Mouse (Mus musculus) heart, adult 9 months (tissue): ENCODE results near the gene Bod1.

Experiments used
- DNase-seq, 2 experiments: peaks; one replicate each; pipeline ENCODE4 v3.0.0; 2022; ENCODE audit warnings: low spot score in 2 of 2

Gene Bod1

DNA sequence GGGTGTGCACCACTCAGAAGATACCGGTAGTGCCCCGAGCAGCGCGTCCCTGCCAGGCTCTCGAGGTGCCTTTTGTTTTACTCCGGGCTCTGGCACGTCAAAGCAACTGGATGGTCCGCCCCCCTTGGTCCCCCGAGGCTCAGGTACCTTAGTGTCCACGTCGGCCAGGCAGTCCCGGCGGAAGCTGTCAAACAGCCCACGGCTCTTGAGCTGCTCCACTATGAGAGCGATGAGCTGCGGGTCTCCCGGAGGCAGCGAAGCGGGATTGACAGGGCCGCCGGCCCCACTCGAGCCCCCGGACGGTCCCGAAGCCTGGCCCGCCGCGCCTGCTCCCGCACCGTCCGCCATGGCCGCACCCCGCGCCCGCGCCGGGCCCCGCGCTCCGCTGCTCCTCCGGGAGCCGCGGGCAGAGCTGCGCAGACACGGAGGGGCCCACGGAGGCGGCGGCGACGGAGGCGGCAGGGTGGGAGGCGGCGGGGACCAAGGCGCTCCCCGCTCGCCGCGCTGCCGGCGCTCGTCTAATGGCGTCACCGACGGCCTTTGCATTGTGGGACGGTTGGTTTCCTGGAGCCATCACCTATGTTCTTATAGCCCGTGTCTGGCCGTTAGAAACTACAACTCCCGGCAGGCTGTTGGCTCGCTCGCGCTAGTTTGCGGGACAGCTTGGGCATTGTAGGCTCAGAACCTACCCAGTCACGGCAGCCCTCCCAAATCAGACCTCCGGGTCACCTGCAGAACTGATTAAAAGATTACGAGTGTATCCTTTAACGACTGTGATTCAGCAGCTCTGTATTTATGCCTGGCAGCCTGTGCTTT is at the start of gene Bod1:
Bod1 (minus strand) TSS at position 532 of the 816 bp plus-strand sequence.
- DNase-seq = peak; percentile 94

DNA sequence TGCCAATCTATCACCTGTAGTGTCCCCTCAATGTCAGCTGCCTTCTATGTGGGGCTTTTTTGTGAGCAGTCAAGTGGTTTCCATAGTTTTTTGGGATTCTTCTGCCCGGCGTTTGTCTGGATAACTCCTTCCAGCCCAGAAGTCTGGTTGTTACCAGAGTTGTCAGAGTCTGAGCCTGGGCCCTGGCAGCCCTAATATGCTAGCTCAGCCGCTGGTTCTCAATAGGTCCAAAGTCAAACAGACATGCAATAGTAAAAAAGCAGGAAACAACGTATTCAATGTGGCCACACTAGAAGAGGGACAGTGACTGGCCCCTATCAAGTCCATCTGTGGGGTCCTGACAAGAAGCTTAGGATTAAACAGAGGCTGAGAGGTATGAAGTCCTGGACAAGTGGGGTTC is 47.4 kb upstream of the Bod1 start:
- DNase-seq = no peak

DNA sequence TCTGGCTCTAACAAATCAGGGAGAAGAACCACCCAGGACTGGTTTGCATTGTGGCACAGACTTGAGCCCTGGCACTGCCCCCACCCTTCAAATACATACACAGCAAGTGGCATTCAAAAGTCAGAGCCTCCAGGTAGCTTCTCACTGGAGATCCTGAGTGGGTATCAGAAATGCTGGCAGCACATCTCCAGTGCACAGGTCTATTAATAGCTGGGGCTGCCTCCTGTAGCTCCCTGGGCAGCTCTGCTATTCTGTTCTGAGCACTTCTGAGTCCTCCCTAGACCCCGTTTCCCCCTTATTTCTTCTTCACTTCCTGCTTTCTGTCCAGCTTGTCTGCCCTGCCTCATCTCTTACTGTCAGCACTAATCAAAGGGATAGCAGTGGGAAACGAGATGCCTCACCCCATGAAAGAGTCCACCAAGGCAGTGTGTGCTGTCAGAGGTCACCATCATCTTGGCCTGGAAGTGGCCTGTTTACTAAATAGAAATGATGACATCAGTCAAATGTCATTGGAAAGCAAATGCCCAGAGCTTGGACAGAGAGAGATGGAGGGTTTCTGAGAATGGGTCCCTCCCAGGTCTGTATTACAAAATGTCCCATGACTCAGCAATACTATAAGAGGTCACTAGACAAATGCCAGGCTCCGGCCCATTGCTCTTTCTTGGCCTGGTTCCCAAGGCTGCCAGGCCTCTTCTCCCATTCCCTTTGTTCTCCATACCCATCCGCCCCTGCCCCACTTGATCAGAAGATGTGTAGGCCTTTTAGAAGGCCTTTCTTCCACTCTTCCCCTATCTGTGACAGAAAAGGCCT is 46.4 kb upstream of the Bod1 start:
- DNase-seq = peak; percentile 29 to 53

DNA sequence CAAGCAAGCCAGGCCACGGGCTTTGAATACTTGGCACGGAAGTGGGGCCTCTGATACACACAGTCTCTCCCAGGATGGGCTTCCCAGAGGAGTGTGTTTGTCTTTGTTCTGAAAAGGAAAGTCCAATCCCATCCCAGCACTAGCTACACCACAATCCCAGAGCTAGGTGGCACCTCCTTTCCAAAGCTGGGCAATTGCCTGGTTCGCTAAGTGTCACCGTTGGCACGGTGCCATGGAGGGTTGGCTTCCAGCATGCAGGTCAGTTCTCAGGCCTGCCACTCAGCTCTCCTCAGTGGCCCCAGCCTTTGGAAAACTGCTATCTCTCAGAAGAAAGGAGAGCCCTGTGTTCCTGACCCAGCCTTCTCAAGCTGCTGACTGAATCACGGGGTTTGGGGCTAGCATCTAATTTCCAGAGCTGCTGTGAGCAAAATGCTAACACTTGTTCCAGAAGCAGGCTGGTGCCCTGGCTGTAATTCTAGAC is 42.0 kb upstream of the Bod1 start:
- DNase-seq = peak; percentile 77 to 79

DNA sequence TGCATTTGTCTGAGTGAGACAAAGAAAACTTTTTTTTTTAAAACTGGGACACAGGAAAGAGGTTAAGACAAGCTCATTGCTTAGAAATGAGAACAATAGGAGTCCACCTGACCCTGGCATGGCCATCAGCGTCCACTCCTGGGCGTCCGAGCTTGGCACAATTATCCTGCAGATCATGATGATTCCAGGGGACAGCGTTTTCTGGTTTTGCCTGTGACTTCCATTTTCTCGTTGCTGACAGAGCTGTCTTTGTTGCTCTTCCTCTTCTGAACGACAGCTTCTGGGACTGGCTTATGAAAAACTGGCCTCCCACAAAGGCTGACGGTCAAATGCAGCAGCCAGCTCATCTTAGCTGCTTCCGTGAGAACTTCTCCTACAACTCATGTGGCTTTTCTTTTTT is 41.4 kb upstream of the Bod1 start:
- DNase-seq = peak in 1 of 2 experiments; percentile 29

DNA sequence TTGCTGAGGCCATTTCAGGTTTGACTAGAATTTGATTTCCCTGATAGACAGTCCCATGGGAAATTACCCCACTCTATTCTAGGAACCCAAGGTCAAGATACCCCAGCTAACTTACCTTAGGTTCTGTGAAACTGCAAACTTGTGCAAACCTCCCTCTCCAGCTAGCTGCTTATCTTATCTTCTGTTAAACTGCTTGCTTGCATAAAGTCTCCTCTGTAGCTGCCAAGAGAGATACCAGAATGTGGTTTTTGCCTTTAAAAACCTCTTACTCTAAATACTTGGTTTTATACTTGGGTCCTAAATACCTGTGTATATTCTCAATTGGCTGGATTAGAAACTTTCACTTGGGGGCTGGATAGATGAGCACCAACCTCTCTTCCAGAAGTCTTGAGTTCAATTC is 36.1 kb upstream of the Bod1 start:
- no peak for DNase-seq

DNA sequence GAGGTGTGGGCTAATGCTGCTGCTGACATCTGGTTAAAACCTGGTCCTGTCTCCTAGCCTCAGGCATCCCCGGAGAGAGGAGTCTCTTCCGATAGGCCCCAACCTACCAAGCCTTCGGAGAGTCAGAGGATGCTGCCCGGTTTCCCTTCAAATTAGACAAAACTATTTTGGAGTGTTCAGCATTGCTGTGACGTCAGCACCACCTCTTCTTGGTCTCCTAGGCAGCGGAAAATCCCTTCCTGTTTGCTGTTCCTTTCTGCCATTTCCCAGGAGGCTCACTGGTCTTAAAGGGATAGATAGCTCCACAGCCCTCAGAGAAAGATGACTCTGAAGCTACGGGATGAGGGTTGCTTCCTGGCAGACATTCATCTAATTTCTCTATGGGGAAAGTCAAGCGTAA is 31.5 kb upstream of the Bod1 start:
- DNase-seq = peak; percentile 50 to 69

DNA sequence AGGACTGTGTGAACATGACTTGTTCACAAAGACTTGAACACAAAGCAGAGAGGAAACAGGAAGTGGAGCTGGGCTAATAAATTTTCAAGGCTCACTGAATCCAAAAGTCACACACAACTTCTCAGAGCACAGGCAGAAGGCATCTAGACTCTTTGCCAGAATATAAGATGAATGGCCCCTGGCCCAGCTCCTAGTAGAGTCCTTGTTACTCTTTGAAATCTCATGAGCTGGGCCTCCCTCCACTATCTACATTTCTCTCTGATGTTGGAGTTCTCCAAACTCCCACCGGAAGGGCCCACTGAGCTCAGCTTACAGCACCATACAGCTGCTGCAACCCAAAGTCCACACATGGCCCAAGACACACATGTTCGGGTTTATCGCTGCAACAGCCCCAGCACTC is 30.2 kb upstream of the Bod1 start:
- DNase-seq = no peak

DNA sequence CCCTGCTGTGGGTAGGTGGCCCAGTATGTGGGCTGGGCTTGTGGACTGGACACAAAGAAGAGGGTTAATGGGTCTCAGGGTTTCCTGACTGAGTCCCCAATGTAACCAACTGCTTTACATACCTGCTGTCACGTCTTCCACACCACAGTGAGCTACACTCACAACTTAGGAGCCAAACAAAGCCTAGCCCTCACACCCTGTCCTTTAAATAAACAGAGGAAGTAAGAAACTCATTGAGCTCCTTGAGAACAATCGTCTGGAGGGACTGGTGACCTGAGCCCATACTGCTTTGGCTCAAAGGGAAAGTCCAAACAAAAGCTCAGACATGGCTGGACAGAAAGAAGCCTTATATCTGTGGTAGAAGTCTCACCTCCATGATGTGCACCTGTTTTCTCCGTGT is 27.8 kb upstream of the Bod1 start:
- no peak for DNase-seq

DNA sequence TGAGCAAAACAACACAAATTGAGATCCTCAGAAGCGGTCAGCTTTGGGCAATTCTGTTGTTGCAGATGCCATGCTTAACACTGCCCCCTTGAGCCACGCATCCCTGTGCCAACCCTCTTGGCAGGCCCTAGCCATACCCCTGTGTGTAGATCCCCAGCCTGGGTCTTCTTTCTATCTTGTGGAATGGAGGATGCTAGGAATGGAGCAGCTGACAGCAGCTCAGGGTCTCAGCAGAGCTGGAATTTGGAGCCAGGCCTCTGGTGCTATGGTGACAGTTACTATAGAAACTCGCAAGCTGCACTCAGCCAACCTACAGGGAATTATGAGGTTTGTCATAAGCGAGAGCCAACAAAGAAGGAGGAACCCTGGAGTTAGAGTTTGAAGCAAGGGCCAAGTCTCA is 23.1 kb upstream of the Bod1 start:
- no peak for DNase-seq

DNA sequence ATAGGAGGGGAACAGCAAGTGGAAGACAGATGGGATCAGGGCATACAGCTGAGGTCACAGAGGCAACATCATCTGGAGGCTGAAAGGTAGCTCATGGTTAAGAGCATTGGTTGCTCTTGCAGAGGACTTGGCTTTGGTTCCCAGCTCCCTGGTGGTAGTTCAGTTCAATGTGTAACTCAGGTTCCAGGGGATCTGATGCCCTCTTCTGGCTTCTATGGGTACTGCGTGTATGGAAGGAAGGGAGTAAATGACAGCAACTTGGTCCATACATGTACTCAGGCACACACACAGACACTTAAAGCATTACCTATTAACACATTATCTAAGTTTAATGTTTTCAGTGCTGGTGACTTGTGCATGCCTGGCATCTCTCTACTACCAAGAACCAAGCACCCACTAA is 22.4 kb upstream of the Bod1 start:
- DNase-seq = no peak

DNA sequence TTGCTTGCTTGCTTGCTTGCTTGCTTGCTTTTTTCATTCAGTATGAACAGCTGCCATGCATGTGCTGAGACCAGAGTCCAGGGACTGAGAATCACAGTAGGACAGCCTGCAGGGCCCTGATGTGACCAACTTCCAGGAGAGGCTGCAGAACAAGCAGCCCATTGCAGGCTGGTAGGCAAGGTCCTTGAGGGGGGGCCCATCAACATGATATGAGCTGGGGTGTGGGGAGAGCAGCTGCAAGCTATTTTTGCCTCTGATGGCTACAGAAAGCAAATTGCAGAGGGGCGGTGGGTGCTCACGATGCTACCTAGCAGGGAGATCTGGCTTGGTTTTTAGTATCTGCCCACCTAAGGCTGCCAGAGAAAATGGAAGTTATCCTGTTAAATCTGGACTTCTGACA is 21.6 kb upstream of the Bod1 start:
- DNase-seq = no peak

DNA sequence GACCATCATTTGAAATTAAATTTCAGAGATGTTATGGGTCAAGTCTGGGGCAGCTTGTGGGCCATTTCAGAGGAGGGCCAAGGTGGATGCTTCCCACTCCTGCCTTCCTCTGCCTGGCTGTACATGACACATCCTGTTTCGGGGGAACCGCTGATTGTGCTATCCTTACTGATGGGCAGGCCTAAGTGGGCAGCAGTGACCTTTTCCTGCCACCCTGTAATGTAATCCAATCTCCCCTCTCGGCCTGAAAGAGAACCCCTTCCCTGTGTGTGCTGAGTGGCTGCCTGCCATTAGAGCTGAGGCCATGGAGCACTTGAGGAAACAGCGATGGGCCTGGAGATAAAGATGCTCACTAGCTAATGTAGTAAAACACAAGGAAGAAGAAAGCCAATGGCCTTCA is 17.3 kb upstream of the Bod1 start:
- no peak for DNase-seq

DNA sequence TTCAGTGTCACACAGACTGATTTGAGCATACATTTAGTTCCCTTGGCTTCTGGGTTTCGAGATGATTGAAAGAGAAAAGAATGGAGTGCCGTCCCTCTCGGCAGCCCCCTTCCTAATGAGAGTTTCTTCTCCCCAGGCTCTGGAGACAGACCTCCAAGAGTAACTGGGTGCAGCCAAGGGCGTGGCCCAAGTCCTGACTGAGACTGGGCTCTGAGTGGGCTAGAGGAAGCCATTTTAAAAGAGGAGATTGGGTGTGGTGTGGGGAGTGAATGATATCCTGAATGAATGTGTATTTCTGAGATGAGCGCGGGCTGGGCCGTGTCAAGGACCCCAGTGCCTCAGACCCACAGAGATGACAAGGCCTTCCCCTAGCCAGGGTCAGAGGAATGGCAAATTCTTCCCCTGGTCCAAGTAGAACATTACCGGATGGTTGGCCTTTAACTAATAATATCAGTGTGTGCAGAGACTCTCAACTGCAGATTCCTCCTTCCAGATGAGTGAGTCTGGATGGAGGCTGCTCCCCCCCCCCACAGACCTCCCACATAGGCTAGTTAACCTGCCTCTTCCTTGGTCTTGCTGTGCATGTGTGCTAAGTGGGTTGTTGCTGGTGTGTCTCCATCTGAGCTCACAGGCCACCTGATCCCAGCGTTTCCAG is 13.4 kb upstream of the Bod1 start:
- DNase-seq = no peak

DNA sequence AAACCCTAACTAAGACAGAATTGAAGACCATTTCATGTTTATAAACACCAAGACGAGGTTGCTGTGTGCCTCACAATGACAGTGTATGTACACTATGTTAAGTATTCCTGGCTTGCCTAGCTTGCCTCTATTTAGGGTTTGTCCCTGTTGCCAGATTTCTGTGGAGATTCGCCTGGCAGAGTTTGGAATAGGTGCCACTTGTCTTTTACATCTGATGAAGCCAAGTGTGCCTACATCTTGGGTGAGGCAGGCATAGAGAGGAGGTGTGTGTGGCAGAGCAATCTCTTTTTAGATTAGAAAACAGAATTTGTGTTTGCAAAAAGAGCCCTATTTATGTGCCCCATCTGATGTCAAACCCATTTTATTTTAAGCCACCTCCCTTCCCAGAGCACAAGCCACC is 12.4 kb upstream of the Bod1 start:
- no peak for DNase-seq

DNA sequence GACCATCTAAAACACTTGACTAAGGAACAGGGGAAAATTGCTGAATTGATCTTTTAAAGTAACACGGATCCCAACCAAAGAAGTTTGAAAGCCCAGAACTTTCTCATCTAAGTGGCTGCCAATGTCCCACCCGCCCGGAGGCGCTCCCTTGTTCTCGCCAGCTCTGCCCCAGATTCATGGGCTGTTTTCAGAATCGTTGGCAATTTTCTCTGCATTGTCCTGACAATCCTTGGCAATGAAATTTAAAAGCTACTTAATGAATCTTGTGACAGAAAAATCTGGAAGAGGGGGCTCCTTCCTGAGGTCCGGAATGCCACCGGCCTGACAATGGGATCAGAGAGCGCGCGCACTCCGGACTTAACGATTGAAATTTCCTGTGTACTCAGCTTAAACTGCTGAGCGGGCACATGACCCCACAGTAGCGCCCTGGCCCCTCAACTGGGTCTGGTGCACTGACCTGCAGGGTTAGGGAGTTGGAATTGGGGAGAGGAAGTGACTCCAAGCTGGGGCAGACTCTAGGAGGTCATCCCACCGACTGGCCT is 8.2 kb upstream of the Bod1 start:
- DNase-seq = no peak

DNA sequence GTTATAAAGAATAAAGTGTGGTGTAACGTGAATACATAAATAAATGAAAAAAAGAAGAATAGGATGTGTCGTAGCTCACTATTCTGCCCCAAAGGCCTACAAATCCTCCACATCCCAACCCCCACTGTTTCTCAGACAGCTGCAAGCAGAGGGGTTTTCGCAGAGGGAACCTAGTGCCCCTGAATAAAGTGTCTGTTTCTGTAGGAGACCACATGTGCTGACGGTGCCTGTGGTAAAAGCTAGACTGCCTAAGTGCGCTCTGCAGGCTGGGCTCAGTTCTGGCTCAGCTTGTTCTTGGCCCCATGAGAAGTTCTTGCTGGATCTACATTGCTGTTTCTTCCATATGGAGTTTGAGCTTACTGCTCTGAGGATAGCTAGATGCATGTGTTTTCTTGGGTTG is 5.6 kb upstream of the Bod1 start:
- no peak for DNase-seq

DNA sequence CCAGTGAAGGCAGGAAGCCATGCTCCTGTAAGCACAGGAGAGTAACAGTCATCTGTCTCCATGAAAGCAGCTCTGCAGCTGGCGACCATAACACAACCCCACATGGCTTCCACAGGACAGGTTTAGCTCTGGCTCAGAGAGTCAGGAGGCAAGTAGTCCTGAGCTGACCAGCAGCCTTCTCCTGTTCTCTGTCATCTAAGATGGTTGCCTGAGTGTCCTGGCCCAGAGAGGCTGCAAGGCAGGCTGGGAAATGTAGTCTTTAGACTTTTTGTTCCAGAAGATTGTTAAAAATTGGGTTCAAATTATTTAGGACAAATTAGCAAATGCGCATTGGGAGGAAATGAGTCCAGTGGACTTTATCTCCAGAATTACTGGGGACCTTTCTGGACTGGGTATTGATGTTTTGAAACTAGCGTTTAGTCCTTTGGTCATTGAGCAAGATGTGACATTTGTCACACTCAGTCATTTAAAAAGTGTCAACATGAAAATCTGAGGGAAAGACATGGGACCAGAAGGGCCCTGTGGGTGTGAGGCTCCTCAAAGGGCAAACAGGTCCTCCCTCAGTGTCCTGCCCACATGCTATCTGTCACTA is 5.1 kb upstream of the Bod1 start:
- DNase-seq = no peak

DNA sequence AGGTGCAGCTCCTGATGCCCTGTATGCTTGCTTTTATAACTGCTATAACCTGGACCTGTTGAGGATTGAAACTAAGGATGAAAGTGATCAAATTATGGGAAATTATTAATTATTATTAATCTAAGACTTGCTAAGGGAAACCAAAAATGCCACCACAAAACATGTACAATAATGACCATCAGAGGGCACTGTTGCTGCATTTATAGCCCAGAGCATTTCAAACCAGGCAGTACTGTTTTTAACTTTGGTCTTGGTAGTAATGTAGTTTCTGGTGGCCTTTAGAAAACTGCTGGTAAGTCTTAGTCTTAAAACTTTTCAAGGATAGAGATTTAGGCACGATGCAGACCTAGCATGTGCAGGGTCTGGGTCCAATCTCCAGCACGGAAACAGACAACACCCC is 3.7 kb upstream of the Bod1 start:
- DNase-seq = peak in 1 of 2 experiments; percentile 54

DNA sequence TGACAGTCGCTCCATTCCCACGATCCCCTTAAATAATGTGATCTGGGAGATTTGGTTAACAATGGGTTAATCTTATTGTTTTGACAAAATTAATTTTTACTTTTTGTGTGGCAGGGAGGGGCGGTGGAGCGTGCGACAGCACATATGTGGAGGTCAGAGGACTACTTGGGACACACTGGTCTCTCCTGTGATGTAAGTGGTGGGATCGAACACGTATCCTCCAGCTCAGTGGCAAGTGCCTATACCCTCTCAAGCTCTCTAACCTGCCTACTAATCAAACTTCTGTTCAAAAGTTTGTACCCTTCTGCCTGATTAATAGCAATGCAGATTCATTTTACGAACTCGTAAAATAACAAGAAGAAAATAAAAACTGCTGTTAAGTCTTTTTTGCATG is 482 bp upstream of the Bod1 start:
- DNase-seq = no peak

DNA sequence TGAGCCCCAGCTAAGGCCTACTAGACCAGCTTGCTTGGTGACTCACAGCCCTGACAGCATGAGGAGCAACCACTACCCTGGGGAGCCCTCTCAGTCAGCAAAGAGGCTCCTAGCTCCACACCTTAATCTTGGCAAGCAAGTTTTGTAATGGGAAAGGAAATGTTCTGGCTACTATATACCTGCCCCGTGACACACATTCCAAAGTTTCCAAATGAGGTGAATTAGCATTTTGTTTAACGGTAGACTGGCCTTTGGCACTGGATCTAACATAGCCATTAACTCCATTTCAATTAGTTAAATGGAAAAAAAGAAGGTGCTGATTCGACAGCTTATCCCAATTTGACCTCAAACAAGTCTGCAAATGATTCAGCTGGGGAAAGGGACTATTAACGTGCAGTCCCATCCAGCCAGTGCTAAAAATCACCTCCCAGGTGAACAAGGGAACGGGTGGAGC is 1.2 kb downstream of the Bod1 start:
- DNase-seq = no peak
